Mouse (Mus musculus) neural tube, embryonic 11.5 days (tissue): ENCODE measurements around the gene Lypd6b. TPM values are rescaled to one million over a fixed set of nuclear protein-coding genes. Genes with fewer than 3 reads are reported as not detected.

Experiments used
- ATAC-seq: fragments of 200-750 bp; cut with Nextera tagmentation; 2 replicates; pipeline ENCODE4 v1.8.0; 2017; ENCODE audit warnings: moderate number of reproducible peaks, mild to moderate bottlenecking, moderate TSS enrichment, moderate library complexity; ENCODE audit not compliant: insufficient read depth, low FRiP score, low TSS enrichment
- DNase-seq: peaks from one replicate; pipeline ENCODE4 v3.0.0-alpha.2; 2015; ENCODE audit warnings: low spot score
- H3K27ac ChIP-seq: fragments of 300-500 bp; sonication (generic); 2 replicates; pipeline ENCODE4 v1.5.1; 2014; ENCODE audit warnings: low read depth, mild to moderate bottlenecking, low read length
- H3K27me3 ChIP-seq: fragments of 300-500 bp; sonication (generic); 2 replicates; pipeline ENCODE4 v1.6.1; 2014; ENCODE audit warnings: mild to moderate bottlenecking, low read length, mixed read lengths; ENCODE audit not compliant: control insufficient read depth, insufficient read depth
- H3K36me3 ChIP-seq: fragments of 300-500 bp; sonication (generic); 2 replicates; pipeline ENCODE4 v1.6.1; 2014; ENCODE audit warnings: mild to moderate bottlenecking, low read length, moderate library complexity, mixed read lengths; ENCODE audit not compliant: control insufficient read depth, insufficient read depth
- H3K4me1 ChIP-seq: fragments of 300-500 bp; sonication (generic); 2 replicates; pipeline ENCODE4 v1.6.1; 2014; ENCODE audit warnings: low read length, mixed read lengths; ENCODE audit not compliant: control insufficient read depth, insufficient read depth
- H3K4me2 ChIP-seq: fragments of 300-500 bp; sonication (generic); 2 replicates; pipeline ENCODE4 v1.6.1; 2014; ENCODE audit warnings: low read depth, mild to moderate bottlenecking, moderate library complexity
- H3K4me3 ChIP-seq: fragments of 300-500 bp; sonication (generic); 2 replicates; pipeline ENCODE4 v1.5.1; 2014; ENCODE audit warnings: low read depth, low read length
- H3K9ac ChIP-seq: fragments of 300-500 bp; sonication (generic); 2 replicates; pipeline ENCODE4 v1.6.1; 2014; ENCODE audit warnings: mild to moderate bottlenecking, low read length
- H3K9me3 ChIP-seq: fragments of 300-500 bp; sonication (generic); 2 replicates; pipeline ENCODE4 v1.6.1; 2016; ENCODE audit warnings: low read length; ENCODE audit not compliant: control insufficient read depth
- WGBS: fragments of 180-500 bp; shearing (Covaris S2); extraction: QIAGEN DNeasy Blood & Tissue Kit; methylation state at CpG from one replicate; pipeline ENCODE4 v1.1.7; 2014; 5-methylcytosine and 5-hydroxymethylcytosine counted together
- polyA plus RNA-seq: library from polyadenylated mRNA; unstranded; fragments of >200 nt; fragmentation: Nextera tagmentation; extraction: Ambion mirVana; gene quantifications from 2 replicates; pipeline ENCODE4 v1.2.1, GENCODE M21; 2014

Gene Lypd6b
- polyA plus RNA-seq, 1 experiment from 2014 or later, result 1.3 TPM

DNA sequence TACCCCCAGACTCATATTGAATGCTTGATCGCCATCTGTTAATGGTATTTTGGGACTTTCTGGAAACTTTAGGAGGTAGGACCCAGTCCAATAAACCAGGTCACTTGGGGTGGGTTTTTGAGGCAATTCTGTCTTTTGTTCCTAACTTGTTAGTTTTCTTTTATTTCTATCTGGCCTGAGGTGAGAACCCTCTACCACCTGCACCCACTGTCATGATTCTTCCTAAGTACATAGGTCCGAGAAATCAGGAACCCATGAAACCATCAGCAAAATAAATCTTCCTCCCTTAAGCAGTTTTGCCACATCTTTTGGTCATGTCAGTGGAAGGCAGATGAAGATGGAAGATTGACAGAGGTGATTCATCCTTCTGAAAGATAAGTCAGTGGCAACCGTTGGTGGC is 192.5 kb downstream of the Lypd6b start:
- H3K36me3 ChIP-seq, result no peaks in the 10 kb centered on the region
- H3K27ac ChIP-seq, result no peak overlapping the region
- H3K4me1 ChIP-seq, result no peaks in the 10 kb centered on the region
- no peak overlapping the region for H3K4me2 ChIP-seq
- no peak for ATAC-seq
- no peaks in the 10 kb centered on the region for H3K9me3 ChIP-seq
- H3K4me3 ChIP-seq, result no peak overlapping the region
- H3K27me3 ChIP-seq, result no peaks in the 10 kb centered on the region
- no peak for DNase-seq
- WGBS, result 95% methylated on average over 3 of the region's 3 CpGs
- H3K9ac ChIP-seq, result no peak overlapping the region

DNA sequence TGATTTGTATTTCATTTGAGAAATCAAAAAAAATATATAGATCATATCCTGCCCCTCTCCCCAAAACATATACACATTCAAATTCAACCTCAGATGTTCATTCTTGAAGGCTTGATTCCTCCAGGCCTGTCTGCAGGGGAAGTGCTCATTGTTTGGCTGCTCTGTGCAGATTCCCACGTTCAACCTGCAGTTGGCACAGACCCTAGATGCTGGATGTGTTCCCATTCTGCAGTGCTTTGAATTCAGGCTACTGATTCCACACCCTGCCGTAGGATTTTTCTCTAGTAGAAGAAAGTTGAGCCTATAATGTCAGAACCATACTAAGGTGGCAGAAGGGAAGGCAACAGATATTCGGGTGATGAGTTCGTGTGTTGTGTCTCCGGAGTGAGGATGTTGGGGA is 195.5 kb downstream of the Lypd6b start:
- H3K9ac ChIP-seq, result no peak overlapping the region
- no peaks in the 10 kb centered on the region for H3K36me3 ChIP-seq
- H3K4me2 ChIP-seq, result no peak overlapping the region
- DNase-seq (no peak), ATAC-seq (no peak)
- H3K9me3 ChIP-seq, result no peaks in the 10 kb centered on the region
- no peaks in the 10 kb centered on the region for H3K27me3 ChIP-seq
- no peaks in the 10 kb centered on the region for H3K4me1 ChIP-seq
- H3K27ac ChIP-seq, result no peak overlapping the region
- 87% methylated on average over 5 of the region's 5 CpGs for WGBS
- no peak overlapping the region for H3K4me3 ChIP-seq

DNA sequence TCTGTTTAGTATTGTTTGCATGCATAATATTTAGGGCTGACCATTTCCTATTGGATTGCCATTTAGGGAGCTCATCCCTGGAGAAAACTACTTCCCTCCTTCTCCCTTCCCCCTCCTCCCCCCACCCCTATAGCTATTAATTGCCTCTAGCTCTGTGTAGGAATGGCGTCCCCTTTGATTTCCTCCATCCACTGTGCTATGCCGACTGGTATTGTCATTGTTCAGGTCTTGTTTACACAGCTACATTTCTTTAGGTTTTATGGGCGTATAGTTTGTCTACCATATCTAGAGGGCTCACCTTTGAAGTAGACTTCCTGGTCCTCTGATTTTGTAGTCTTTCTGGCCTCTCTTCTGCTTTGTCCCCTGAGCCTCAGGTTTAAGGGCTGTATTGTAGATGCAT is 197.3 kb downstream of the Lypd6b start:
- Histone ChIP-seq H3K4me2 (no peak overlapping the region), H3K27ac (no peak overlapping the region), H3K4me1 (no peaks in the 10 kb centered on the region), H3K36me3 (no peaks in the 10 kb centered on the region), H3K4me3 (no peak overlapping the region), H3K9ac (no peak overlapping the region), H3K27me3 (no peaks in the 10 kb centered on the region), H3K9me3 (no peaks in the 10 kb centered on the region)
- 43% methylated on average over 3 of the region's 3 CpGs for WGBS
- no peak for ATAC-seq
- DNase-seq, result no peak

DNA sequence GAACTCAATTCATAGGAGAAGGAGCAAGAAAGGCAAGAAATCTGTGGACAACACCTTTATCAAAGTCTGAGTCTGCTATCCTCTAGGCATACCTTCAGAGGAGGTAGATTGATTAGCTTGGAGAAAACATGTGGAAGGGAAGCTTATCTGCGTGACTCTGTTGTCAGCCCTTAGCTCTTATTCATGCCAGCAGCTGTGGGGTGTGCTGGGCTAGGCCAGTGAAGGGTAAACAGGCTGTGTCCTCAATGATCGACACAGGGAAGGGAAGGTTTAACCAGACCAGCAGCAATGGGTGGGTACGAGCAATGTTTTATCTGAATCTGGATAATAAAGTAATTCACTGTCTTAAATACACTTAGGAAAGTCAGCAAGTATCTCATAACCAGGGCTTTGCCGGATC is 208.4 kb downstream of the Lypd6b start:
- ATAC-seq (no peak), DNase-seq (no peak)
- Histone ChIP-seq H3K4me3 (no peak overlapping the region), H3K4me2 (no peak overlapping the region), H3K27ac (no peak overlapping the region), H3K9me3 (no peaks in the 10 kb centered on the region), H3K36me3 (no peaks in the 10 kb centered on the region), H3K4me1 (no peaks in the 10 kb centered on the region), H3K27me3 (no peaks in the 10 kb centered on the region), H3K9ac (no peak overlapping the region)
- WGBS, result 83% methylated on average over 4 of the region's 4 CpGs

DNA sequence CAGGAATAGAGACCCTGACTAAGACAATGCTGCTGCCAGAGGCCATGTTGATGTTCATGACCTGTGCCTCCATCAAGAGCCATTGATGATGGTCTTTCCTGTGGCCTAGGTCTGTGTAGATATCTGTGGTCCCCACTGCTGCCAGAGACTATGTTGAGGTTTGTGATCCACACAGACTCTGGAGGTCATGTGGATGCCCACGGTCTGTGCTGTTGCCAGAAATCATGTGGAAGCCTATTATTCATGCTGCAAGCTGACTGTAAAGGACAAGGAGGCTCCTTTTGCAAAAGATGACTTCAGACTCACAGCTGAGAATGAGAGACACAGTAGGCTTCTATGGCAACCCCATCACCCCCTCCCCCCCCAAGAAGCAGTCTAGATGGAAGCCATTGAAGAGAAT is 209.7 kb downstream of the Lypd6b start:
- no peaks in the 10 kb centered on the region for H3K36me3 ChIP-seq
- DNase-seq (no peak), ATAC-seq (no peak)
- no peak overlapping the region for H3K4me3 ChIP-seq
- no peak overlapping the region for H3K9ac ChIP-seq
- no peak overlapping the region for H3K4me2 ChIP-seq
- no peak overlapping the region for H3K27ac ChIP-seq
- H3K4me1 ChIP-seq, result no peaks in the 10 kb centered on the region
- WGBS, result 97% methylated on average over 1 of the region's 1 CpGs
- H3K27me3 ChIP-seq, result no peaks in the 10 kb centered on the region
- H3K9me3 ChIP-seq, result no peaks in the 10 kb centered on the region

Other genes with a start within 250 kb of the Lypd6b start
- gene Kif5c, start 168.4 kb upstream of the Lypd6b start, polyA plus RNA-seq, result 113 and 122 TPM in 2 replicates